Mouse (Mus musculus): ENCODE results near the gene Gucy2c.
"Not testable (repeated sequence)": the region's sequence is repeated elsewhere in the genome, so short reads cannot be mapped to it uniquely, and the experiment has no call there.

Gene Gucy2c

DNA sequence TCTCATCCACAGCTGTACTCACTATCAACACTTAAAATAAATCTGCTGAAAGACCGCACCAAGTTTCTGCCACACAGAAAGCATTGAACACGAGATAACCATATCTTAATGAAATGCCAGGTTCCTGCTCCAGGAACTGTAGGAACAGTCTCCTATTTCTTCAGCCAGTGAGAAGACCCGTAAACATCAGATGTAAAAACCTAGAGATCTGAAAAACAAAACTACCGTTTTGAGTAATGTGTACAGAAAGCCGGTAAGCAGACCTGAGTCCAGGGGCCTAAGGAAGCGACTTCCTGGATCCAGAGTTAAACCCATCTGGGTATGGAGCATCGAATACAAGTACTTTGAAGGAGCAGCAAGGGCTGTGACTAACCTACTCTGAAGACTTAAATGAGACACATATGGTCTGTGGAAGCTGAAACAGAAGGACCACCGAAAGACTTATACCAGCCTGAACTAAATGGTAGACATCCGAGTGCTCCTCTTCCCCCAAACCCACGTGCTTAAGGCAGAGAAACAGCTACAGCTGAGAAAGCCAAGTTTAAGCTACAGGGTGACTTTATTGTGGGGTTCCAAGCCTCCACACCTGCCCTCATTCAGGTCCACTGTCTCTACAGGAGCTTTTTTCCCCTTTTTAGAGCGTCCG, 21.7 kb upstream of the Gucy2c start:
- no peak for DNase-seq

DNA sequence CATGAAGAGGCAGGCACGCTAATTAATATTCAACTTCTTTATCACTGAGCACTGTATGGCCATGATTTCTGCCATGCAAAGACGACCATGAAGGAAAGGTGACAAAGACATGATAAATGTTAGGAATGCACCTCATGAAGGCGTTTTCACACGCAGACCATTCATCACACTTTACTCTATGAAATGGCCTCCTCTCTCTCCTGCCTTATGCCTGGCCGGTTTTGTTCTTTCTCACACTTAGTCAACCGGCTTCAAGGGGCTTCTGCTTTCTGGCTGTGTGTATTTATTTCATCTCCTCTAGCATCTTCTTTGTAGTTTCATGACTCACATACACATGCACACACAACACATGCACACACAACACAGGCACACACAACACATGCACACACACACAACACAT, 19.7 kb upstream of the Gucy2c start:
- no peak for DNase-seq

DNA sequence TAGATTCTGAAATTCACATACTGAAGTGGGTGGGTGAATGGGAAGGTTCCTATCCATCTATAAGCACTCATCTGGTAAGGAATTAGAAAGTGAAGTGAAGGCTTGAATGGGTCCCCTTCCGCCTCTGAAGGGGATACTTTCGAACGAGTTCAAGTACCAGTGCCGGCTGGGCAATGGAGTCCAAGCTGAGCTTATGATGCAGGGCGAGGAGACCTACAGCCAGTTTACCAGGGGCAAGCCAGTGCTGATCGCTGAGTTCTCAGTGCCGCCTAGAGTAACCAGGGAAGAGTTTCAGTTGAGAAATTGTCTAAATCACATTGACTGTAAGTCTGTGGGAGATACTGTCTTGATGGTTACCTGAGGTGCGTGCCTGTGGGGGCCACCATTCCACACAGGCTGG, 19.1 kb upstream of the Gucy2c start:
- DNase-seq: no peak

DNA sequence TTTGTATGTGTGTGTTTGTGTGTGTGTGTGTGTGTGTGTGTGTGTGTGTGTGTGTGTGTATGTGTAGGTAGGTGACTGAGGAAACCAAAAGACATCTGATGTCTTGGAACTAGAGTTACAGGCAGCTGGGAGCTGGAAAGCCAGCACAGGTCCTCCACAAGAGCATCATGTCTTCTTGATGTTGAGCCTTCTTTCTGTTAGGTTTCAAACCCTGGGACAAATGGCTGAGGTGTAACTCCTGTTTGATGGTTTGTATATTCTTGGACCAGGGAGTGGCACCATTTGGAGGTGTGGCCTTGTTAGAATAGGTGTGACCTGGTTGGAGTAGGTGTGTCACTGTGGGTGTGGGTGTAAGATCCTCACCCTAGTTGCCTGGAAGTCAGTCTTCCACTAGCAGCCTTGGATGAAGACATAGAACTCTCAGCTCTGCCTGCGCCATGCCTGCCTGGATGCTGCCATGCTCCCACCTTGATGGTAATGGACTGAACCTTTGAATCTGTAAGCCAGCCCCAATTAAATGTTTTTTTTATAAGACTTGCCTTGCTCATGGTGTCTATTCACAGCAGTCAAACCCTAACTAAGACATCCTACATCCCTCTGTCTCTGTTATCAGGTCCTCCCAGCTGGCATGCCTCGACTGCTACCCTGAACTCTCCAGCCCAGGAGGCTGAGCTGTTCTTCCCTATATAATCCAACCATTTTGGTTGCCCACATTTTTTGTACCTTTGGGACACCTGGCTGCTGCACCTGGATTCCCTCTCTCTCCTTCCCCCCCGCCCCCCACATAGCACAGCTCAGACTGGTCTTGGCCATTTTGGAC, 16.5 kb upstream of the Gucy2c start:
- DNase-seq: not testable (repeated sequence)

DNA sequence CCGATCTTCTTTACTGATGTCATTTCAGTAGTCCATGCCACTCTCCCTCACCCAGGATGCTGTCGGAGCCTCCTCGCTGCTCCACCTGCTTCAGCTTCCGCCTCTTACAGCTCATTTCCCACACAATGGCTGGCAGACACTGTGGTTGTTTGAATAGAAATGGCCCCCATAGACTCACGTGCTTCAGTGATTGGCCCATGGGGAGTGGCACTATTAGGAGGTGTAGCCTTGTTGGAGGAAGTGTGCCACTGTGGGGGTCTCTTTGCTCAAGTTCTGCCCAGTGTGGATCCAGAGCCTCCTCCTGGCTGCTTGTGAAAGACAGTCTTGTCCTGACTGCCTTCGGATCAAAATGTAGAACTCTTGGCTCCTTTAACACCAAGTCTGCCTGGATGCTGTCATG, 14.3 kb upstream of the Gucy2c start:
- DNase-seq: no peak

DNA sequence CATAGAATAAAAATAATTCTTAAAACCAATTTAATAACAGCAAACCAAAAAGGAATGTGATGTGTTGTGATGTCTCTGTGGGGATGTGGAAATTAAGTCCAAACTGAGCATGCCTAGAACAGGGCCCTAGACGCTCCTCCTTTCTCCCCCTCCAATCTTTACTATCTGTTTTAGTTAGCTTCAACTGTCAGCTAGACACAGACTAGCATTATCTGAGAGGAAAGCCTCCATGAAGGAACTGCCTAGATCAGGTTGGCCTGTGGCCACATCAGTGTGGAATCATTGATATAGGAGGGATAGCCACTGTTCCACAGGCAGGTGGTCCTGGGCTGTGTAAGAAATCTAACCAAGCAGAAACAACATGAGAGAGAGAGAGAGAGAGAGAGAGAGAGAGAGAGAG, 13.5 kb upstream of the Gucy2c start:
- no peak for DNase-seq

DNA sequence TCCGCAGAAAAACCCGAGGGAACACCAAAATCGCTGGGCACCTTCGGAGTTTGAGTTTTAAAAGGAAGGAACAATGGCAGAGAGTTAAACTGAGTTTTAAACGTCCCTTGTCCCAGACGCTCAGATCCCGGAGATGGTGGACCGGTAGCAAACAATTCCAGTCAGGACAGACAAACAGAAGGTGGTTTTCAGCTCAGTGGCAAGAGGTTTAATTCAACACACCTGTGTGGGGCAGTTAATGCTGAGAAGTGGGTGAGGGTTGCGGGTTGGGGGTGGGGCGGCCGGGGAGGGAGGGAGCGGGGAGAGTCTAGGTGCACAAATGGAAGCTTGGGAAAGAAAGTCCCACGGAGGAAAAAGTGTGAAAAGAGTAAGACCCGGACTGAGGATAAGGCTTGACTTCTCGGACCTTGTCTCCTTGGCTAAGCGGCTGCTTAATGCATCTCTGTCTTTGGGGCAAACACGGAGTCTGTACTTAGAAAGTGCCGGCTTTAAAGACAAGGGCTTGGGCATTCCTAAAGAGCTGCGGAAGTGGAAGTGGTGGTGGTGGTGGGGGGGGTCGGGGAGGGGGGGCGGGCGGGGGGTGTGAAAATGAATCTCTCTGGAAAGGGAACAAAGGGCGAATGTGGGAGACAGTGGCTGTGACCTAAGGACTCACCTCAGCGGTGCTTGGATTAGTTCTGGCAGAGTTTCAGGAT, 12.4 kb upstream of the Gucy2c start:
- no peak for DNase-seq

DNA sequence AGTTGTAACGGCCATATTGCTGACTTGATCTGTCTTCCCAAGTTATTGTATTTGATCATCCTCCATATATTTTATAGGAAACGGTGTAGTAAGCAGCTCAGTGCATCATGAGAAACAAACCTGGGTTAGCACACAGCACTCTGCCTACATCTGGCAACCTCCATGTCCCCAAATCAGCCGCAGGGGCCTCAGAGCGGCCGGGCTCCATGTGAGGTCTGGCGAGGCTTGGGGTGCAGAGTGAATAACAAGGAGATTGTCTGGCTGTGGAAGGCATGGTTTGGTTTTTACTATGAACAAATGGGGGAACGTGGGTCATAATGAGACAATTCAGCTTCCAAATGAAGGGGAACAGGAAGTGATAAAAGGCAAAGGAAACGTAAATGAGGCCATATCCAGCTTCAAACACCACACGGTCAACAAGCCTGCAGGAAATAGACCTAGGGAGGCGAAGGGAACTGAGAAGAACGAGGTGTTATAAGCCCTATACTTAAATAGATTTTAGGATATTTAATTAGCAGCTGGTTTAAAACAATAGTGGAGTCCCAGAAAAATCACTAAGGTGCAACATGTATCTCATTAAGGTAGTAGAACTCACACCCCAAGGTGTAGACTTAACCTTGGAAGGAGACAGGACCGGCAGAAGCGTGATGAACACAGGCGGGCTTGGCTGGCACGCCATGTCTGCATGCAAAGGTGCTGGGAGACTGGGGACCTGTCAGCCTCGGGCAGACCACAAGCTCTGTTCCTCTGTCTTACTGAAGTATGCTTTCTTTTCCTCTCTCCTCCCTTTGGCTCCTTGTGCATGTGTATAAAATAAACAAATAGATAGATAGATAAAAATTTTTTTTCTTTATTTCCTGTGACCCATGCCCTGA, 11.6 kb upstream of the Gucy2c start:
- no peak for DNase-seq

DNA sequence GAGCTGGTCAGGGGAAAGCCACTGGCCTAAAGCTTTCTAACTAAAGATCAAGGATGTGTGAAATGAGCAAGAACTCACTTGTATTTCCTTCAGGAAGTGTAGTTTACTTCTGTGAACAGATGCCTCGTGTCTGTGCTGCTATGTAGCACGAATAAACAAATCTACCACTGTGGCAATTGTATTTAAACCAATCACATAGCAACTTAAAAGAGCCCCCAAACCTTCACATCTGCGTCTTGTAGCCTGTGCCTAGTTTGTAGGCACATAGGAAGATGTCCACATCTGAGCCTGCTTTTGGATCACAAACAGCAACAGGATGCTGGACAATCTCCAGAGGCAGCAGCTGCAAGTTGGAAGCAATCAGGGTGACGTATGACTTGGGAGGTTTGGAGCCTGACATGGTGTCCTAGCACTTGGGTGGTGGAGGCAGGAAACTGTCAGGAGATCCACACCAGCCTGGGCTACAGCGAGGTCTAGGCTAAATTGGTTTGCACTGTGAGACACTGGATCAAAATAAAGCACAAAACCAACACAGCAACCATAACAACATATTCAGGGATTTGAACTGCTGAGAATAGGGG, 7.9 kb upstream of the Gucy2c start:
- peak; percentile 41 for DNase-seq

DNA sequence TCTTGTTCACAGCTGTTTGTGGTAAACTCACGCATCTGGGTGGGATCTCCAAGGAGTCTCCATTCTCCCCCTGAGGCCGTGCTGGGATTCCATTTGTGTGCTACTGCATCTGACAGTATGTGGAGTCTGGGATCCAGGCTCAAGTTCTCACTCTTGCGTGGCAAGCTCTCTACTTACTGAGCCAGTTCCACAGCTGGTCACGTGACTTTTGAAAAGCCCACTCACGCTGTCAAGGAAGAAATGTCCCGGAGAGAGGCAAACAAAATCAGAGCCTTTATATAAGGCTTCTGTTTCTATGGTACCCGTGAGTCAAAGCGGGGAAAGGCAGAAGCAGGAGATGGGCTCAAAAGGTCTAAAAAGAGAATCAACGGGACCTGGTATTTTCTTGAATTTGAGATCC, 1.2 kb upstream of the Gucy2c start:
- no peak for DNase-seq

DNA sequence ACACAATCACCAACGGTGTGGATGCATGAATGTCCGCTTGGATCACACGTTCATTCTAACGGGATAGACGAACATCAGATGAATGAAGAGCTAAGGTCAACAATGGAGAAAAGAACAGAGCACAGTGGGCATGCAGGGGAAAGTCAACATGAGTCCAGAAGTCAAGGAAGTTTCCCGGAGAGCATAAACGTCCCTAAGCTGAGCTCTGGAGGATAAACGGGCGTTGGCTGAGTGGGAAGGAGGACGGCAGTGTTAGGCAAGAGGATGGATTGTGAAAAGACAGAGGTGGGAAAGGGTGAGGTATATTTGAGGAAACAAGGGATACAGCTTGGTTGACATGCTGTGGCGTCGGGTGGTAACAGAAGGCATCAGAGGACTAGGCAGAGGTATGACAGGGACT, 581 bp upstream of the Gucy2c start:
- no peak for DNase-seq

DNA sequence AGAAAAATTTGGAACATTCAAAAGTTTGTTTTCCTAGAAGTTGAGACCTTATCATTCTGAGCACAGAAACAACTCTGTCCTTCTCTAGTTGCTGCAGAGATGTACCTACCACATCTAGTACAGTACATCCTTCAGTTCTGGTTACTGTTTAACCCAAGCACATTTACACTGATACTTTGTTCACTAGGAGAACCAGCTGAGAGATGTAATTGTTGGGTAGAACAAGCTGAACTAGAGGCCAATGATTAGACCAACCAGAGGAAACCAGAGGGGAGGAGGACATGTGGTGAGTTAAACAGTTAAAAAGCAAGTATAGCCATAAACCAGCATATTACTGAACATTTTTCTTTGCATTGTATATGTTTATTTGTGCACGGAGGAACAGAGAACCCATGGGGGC, 5.2 kb downstream of the Gucy2c start:
- DNase-seq: no peak

DNA sequence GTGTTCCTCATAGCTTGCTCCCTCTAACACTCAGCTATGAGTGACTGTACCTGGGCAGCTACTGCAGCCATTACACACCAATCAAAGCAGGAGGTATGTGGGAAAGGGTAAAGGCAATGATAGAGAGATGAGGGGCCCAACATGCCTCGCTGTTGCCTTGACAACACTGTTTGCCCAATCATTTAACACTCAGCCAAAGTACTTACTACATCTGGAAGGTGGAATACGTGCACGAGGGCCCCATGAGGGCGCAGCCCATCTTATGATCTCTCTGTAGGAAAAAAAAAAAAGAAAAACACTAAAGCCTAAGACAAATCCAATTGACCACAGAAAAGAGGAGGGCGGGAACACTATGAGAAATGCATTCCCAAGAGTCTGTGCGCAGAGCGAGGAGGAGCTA, 11.7 kb downstream of the Gucy2c start:
- no peak for DNase-seq

DNA sequence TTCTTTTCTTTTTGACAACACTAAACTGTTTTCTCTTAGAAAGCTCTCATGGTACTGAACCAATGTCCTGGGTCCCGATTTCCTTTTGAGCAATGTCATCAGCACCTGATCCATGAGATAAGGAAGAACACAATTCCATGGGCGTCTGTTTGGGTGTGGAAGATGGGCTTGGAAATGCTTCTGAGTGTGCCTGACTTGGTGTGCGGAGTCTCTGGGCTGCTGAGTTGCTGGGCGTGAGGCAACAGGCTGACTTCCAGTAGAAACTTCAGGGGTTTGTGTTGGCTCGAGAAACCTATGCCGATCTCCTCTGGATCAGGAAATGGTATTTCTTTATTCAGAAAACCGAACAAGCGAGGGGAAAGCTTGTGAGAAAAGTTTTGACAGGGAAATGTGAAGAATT, 12.4 kb downstream of the Gucy2c start:
- no peak for DNase-seq

DNA sequence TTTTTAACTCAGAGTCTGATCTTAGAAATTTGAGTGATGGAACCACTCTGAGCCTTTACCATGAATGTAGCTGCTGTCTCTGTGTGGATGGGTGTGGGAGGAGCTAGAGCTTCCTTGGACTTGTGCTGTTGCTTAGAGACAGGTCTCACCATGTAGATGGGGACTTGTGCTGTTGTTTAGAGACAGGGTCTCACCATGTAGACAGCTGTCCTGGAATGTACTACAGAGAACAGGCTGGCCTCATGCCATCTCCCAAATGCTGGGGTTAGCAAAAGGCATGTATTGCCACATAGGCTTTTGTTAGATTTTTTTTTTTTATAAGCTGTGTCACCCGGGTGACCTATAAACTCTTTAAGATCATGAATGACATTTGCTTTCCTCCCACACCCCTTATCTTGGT, 17.7 kb downstream of the Gucy2c start:
- no peak for DNase-seq

DNA sequence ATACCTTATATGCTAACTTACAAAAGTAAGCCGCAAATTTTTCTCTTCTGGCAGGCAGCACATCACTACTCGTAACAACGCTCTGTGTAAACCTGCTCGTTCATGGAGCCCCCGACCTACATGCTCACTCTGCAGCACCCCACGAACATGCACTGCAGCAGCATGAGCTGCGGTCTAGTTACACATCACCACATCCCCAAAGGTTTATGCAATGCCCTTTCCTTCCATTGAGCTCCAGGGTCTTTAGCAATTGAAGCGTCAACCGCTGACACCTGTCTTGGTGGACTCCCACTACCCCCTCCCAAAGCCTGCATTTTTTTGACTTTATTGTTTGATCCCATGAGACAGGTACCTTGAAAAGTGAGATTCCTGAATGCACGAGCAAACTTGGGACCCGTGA, 31.0 kb downstream of the Gucy2c start:
- no peak for DNase-seq

DNA sequence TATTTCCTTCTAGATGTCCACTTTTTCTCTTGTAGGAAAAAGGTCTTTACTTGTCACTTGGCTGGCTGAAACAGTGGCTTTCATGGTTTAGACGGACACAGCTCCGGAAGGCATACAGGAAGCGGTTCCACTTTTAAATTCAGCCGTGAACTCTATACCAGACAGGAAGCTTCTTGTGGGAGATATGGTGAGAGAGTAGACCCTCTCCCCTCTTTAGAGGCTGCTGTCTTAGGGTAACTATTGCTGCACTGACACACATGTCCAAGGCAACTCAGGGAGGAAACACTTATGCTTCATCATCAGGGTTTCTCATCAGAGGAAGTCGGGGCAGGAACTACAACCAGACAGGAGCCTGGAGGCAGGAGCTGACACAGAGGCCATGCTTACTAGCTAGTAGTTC, 36.0 kb downstream of the Gucy2c start:
- DNase-seq: no peak

DNA sequence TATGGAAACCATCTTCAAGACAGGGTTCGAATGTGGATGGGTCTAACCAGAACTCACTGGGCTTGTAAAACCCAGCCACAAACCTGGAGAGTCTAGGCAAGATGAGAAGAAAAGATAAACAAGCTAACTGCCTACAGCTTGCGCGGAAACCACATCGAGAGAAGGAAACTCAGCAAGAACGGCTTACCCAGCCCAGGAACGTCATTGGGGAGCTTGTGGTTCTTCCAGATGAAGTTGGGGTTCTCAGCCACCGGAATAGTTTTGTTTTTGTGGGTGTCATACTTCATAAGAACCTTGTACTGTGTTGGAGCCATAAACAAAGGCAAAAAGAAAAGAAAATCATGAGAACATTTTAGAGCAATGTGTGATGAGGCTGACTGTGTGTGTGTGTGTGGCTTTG, 37.8 kb downstream of the Gucy2c start:
- DNase-seq: no peak

DNA sequence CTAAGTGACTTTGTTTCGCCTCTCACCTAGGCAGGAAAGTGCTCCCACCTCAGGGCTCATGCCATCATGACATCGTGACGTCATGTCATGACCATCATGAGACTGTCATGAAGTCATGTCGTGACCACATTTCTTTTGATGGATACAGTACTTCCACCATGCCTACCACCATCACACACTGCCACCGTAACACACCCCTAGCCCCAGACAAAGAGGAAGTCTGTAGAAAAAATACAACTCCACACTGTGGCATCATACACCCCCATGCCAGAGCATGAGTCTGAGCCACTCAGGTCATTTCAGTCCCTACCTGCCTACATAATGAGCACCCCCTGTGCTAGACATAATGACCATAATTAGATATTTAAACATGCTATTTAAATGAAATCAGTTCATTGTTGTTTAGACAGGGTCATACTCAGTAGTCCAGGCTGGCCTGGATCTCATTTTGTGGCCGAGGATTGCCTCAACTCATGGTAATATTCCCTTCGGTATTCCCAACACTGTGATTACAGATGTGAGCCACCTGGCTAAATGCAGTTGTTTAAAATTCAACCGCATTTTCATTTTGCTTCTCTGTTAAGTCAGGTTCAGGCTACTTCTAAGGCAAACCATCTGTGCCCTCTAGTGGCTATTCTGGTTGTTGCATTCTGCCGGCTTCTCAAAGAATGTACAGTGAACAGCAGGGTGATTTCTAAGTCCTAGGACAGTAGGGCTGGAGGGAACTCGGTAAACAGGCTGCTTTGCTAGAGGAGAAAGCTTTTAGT, 39.0 kb downstream of the Gucy2c start:
- DNase-seq: peak; percentile 77

DNA sequence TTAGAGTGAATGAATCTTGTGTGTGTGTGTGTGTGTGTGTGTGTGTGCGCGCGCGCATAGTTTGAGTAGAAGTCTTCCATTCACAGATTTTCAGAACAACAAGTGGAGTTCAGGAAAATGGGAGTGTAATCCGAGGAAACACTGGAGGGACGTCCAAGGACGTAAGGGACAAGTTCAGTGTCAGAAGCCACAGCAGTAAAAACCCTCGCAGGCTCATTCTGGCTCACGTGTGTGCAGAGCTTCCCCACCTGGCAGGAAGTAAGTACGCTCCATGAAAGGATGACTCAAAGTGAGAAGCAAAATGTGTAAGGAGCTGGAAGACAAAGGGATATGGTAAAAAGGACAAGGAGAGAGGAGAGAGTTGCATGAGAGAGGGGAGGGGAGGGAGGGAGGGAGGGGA, 40.3 kb downstream of the Gucy2c start:
- no peak for DNase-seq

DNA sequence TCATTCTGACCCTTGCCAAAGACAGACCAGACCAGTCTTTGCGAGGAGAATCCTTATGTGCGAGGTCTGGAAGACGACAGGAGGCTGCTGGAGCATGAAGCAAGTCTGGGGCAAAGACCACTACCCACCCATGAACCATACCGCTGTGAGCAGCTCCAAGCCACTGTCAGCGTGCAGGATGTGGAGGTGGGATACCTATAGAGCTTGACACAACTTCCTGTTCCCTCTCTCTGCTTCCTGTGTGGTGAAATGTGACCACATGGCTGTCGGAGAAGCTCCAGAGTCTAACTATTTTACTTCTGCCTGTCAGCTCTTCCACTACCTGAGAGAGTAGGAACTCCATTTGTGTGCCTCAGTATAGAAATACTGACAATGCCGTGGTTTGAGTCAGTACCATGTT, 45.8 kb downstream of the Gucy2c start:
- DNase-seq: no peak

DNA sequence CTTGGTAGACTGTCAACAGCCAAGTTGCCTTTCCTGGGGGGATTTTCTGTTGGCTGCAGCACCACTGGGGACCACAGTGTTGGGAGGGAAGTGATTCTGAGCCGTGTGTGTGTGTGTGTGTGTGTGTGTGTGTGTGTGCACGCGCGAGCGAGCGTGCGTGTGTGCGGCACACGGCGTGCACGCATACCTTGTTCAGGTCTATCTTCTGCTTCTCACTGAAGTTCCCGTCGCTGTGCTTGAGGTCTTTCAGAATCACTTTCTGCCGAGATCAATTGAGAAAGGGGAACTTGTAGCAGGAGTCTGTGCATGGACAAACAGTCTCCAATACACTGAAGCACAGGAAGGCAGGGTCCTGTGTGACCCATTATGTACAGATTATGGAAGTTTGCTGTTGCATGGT, 53.4 kb downstream of the Gucy2c start:
- no peak for DNase-seq

Data from kidney, adult 11 months (tissue).